In genomic region chr10:22265060-22265459, GRCm38 (mm10) we compare ENCODE assay signal across 30 mouse cellular contexts.
"Had no signal": no experiment of that assay in that cellular context is flagged by ENCODE, and none has a peak within 500 bp of the region (broad histone marks: within the 10 kb centered on the region; RNA-seq: fewer than 3 reads in every experiment).

No protein-coding gene starts in this region.

- H3K4me3 ChIP-seq: limb, embryonic 10.5 days; limb, embryonic 12.5 days; limb, embryonic 13.5 days; limb, embryonic 15.5 days; liver, embryonic 12.5 days; liver, embryonic 13.5 days; liver, embryonic 15.5 days; lung, embryonic 15.5 days; megakaryocyte, embryonic 14.5 days; midbrain, embryonic 10.5 days; midbrain, embryonic 12.5 days; midbrain, embryonic 13.5 days; midbrain, embryonic 15.5 days; myocyte; neural tube, embryonic 12.5 days had no signal

- H3K9ac ChIP-seq: limb, embryonic 12.5 days; limb, embryonic 13.5 days; limb, embryonic 15.5 days; liver, embryonic 12.5 days; liver, embryonic 13.5 days; liver, embryonic 14.5 days; liver, embryonic 15.5 days; liver, postnatal 0 days; lung, embryonic 14.5 days; lung, embryonic 15.5 days; midbrain, embryonic 12.5 days; midbrain, embryonic 13.5 days; midbrain, embryonic 15.5 days; neural tube, embryonic 12.5 days had no signal

- H3K4me2 ChIP-seq: limb, embryonic 12.5 days; limb, embryonic 13.5 days; limb, embryonic 15.5 days; liver, embryonic 11.5 days; liver, embryonic 12.5 days; liver, embryonic 13.5 days; liver, embryonic 15.5 days; lung, embryonic 14.5 days; lung, embryonic 15.5 days; midbrain, embryonic 12.5 days; midbrain, embryonic 13.5 days; midbrain, embryonic 15.5 days; neural tube, embryonic 12.5 days had no signal

- H3K27ac ChIP-seq: limb, embryonic 10.5 days; limb, embryonic 12.5 days; limb, embryonic 13.5 days; limb, embryonic 15.5 days; liver, embryonic 12.5 days; liver, embryonic 13.5 days; liver, embryonic 14.5 days; liver, embryonic 15.5 days; lung, embryonic 15.5 days; macrophage; midbrain, embryonic 10.5 days; midbrain, embryonic 12.5 days; midbrain, embryonic 13.5 days; midbrain, embryonic 15.5 days; neural tube, embryonic 12.5 days had no signal

- DNase-seq: left cerebral cortex, postnatal 4 days; liver; liver, embryonic 13.5 days; liver, postnatal 0 days; lung, adult 18-20 months; lung, adult 2 months; lung, postnatal 10 days; lung, postnatal 14 days; lung, postnatal 36 days; lung, postnatal 4 days had no signal

- H3K9me3 ChIP-seq: limb, embryonic 10.5 days; limb, embryonic 15.5 days; liver, embryonic 15.5 days; midbrain, embryonic 15.5 days had no signal

- ATAC-seq: liver, embryonic 12.5 days; liver, postnatal 0 days; lung, postnatal 0 days; midbrain, embryonic 13.5 days; midbrain, embryonic 15.5 days; midbrain, embryonic 16.5 days had no signal

- H3K4me1 ChIP-seq: limb, embryonic 10.5 days; limb, embryonic 12.5 days; limb, embryonic 13.5 days; limb, embryonic 15.5 days; liver, embryonic 12.5 days; liver, embryonic 13.5 days; liver, embryonic 15.5 days; lung, embryonic 15.5 days; megakaryocyte, embryonic 14.5 days; midbrain, embryonic 10.5 days; midbrain, embryonic 12.5 days; midbrain, embryonic 13.5 days; midbrain, embryonic 15.5 days; neural tube, embryonic 12.5 days had no signal

- H3K27me3 ChIP-seq: limb, embryonic 12.5 days; limb, embryonic 13.5 days; limb, embryonic 15.5 days; liver, embryonic 12.5 days; liver, embryonic 13.5 days; liver, embryonic 15.5 days; lung, embryonic 15.5 days; megakaryocyte, embryonic 14.5 days; midbrain, embryonic 12.5 days; midbrain, embryonic 13.5 days; midbrain, embryonic 15.5 days; neural tube, embryonic 12.5 days had no signal

- H3K36me3 ChIP-seq: limb, embryonic 10.5 days; limb, embryonic 12.5 days; limb, embryonic 13.5 days; limb, embryonic 15.5 days; liver, embryonic 12.5 days; liver, embryonic 13.5 days; liver, embryonic 15.5 days; lung, embryonic 15.5 days; midbrain, embryonic 10.5 days; midbrain, embryonic 13.5 days; midbrain, embryonic 15.5 days; neural tube, embryonic 12.5 days had no signal
